Mouse (Mus musculus): Measurements from ENCODE around the gene Ndc1. TPM values are rescaled to one million over a fixed set of nuclear protein-coding genes. Genes with fewer than 3 reads are reported as not detected.

Ndc1 gene
- polyA plus RNA-seq, 1 experiment from 2014 or later = 26.2 TPM

GRCm38 (mm10) chr4:107372304-107372703 lies 4.7 kb downstream of the Ndc1 start:
- Histone ChIP-seq H3K4me2 (no peak overlapping the region), H3K4me1 (peaks cover 6% of the 10 kb centered on the region; the same call in 1 of the 2 replicates), H3K36me3 (peaks cover 28% of the 10 kb centered on the region), H3K27ac (no peak overlapping the region), H3K9ac (no peak overlapping the region), H3K4me3 (replicated peaks) (no peak overlapping the region), H3K9me3 (no peaks in the 10 kb centered on the region), H3K27me3 (replicated peaks) (no peaks in the 10 kb centered on the region)
- WGBS = 71% methylated on average over 2 of the region's 2 CpGs
- ATAC-seq (ENCODE audit: insufficient read depth, low FRiP score, low read depth) = no peak

- no peaks in the 10 kb centered on the region for H3K4me1 ChIP-seq
- no peak overlapping the region for H3K4me2 ChIP-seq
Observed at GRCm38 (mm10) chr4:107374677-107375076, 7.1 kb downstream of the Ndc1 start.

DNA sequence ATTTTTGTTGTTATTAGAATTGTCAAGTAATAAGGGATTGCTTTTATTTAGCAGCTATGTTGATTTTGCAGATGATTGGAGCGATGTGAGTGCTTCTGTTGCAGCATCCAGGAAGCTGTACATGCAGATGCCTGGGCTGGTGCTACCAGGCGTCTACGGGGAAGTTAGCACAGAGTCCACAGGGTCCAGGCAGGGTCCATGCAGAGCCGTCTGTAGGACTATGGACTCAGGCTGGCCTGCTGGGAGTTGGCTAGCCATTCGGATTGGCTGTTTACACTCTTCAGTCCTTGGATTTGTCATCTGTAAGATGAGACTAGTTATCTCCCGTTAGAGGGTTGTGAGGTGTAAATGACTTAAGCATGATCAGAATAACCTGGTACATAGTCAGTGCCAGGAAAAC lies 11.4 kb downstream of the Ndc1 start:
- Histone ChIP-seq H3K27ac (no peak overlapping the region), H3K4me2 (no peak overlapping the region), H3K4me1 (no peaks in the 10 kb centered on the region), H3K4me3 (replicated peaks) (no peak overlapping the region), H3K9me3 (no peaks in the 10 kb centered on the region), H3K27me3 (replicated peaks) (no peaks in the 10 kb centered on the region), H3K9ac (no peak overlapping the region), H3K36me3 (peaks cover 33% of the 10 kb centered on the region)
- ATAC-seq (ENCODE audit: insufficient read depth, low FRiP score, low read depth) = no peak
- 86% methylated on average over 6 of the region's 6 CpGs for WGBS

More at GRCm38 (mm10) chr4:107374677-107375076, 7.1 kb downstream of the Ndc1 start:
- Histone ChIP-seq H3K9ac (no peak overlapping the region), H3K36me3 (peaks cover 37% of the 10 kb centered on the region), H3K9me3 (no peaks in the 10 kb centered on the region), H3K27ac (no peak overlapping the region), H3K27me3 (replicated peaks) (no peaks in the 10 kb centered on the region), H3K4me3 (replicated peaks) (no peak overlapping the region)
- 78% methylated on average over 4 of the region's 4 CpGs for WGBS
- ATAC-seq (ENCODE audit: insufficient read depth, low FRiP score, low read depth) = no peak

- H3K4me1 ChIP-seq = no peaks in the 10 kb centered on the region
- H3K4me2 ChIP-seq = no peak overlapping the region
- H3K4me3 ChIP-seq (replicated peaks) = no peak overlapping the region
- no peak overlapping the region for H3K27ac ChIP-seq
- WGBS = 74% methylated on average over 7 of the region's 7 CpGs
- H3K9ac ChIP-seq = no peak overlapping the region
- peaks cover 36% of the 10 kb centered on the region for H3K36me3 ChIP-seq
- ATAC-seq (ENCODE audit: insufficient read depth, low FRiP score, low read depth) = no peak
- H3K27me3 ChIP-seq (replicated peaks) = no peaks in the 10 kb centered on the region
- no peaks in the 10 kb centered on the region for H3K9me3 ChIP-seq
Observed at GRCm38 (mm10) chr4:107380871-107381270, 13.3 kb downstream of the Ndc1 start.

GRCm38 (mm10) chr4:107387038-107387437 lies 19.5 kb downstream of the Ndc1 start:
- Histone ChIP-seq H3K27me3 (replicated peaks) (no peaks in the 10 kb centered on the region), H3K4me1 (no peaks in the 10 kb centered on the region), H3K4me2 (no peak overlapping the region), H3K9me3 (no peaks in the 10 kb centered on the region), H3K36me3 (peaks cover 41% of the 10 kb centered on the region), H3K4me3 (replicated peaks) (no peak overlapping the region), H3K9ac (no peak overlapping the region), H3K27ac (no peak overlapping the region)
- WGBS = 94% methylated on average over 4 of the region's 4 CpGs
- no peak for ATAC-seq (ENCODE audit: insufficient read depth, low FRiP score, low read depth)

DNA sequence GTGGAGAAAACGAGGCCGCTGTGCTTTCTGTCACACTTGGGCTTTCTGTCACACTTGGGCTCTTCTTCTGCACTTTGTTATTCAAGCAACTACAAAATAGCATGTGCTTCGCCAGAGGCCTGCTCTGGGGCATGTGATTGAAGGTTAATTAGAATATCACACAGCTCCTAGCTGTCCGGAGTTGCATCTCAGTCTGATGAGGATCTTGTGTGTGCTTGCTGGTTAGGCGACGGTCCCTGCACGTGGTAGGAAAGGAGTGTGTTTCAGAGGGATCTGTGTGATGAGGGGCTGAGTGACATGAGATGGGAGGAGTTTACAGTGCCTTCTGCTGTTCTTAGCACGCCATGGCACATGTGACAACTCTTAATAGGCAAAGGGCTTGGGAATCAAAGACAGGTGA lies 19.9 kb downstream of the Ndc1 start:
- ATAC-seq (ENCODE audit: insufficient read depth, low FRiP score, low read depth) = no peak
- Histone ChIP-seq H3K27me3 (replicated peaks) (no peaks in the 10 kb centered on the region), H3K36me3 (peaks cover 44% of the 10 kb centered on the region), H3K4me1 (no peaks in the 10 kb centered on the region), H3K4me3 (replicated peaks) (no peak overlapping the region), H3K9ac (no peak overlapping the region), H3K9me3 (no peaks in the 10 kb centered on the region), H3K4me2 (no peak overlapping the region), H3K27ac (no peak overlapping the region)
- 93% methylated on average over 8 of the region's 8 CpGs for WGBS

GRCm38 (mm10) chr4:107388291-107388690 lies 20.7 kb downstream of the Ndc1 start:
- Histone ChIP-seq H3K9ac (no peak overlapping the region), H3K36me3 (peaks cover 43% of the 10 kb centered on the region), H3K4me1 (no peaks in the 10 kb centered on the region), H3K4me2 (no peak overlapping the region), H3K4me3 (replicated peaks) (no peak overlapping the region), H3K9me3 (no peaks in the 10 kb centered on the region), H3K27me3 (replicated peaks) (no peaks in the 10 kb centered on the region), H3K27ac (no peak overlapping the region)
- no peak for ATAC-seq (ENCODE audit: insufficient read depth, low FRiP score, low read depth)
- 84% methylated on average over 2 of the region's 2 CpGs for WGBS

DNA sequence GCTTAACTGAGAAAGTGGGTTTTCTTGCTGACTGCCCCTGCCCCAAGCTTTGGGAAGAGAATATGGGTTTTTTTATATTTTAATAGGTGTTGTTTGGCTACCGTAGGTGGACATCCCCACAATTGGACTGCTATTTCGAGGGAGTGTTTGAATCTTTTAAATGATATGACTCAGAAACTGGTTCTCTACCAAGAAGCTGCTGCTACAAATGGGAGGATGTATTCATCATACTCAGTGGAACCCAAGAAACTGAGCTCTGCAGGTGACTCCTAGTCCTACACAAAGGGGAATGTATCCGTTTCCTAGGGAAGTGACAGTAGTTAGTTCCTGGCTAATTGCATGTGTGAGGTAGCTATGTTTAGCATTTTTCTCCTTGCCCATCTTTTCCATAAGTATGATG lies 21.8 kb downstream of the Ndc1 start:
- H3K4me3 ChIP-seq (replicated peaks) = no peak overlapping the region
- H3K27ac ChIP-seq = no peak overlapping the region
- no peaks in the 10 kb centered on the region for H3K27me3 ChIP-seq (replicated peaks)
- H3K9me3 ChIP-seq = no peaks in the 10 kb centered on the region
- H3K4me2 ChIP-seq = no peak overlapping the region
- H3K36me3 ChIP-seq = peaks cover 43% of the 10 kb centered on the region
- H3K9ac ChIP-seq = no peak overlapping the region
- WGBS = 96% methylated on average over 3 of the region's 3 CpGs
- ATAC-seq (ENCODE audit: insufficient read depth, low FRiP score, low read depth) = no peak
- H3K4me1 ChIP-seq = no peaks in the 10 kb centered on the region

- no peaks in the 10 kb centered on the region for H3K27me3 ChIP-seq (replicated peaks)
- no peak overlapping the region for H3K9ac ChIP-seq
- no peaks in the 10 kb centered on the region for H3K4me1 ChIP-seq
- no peak for ATAC-seq (ENCODE audit: insufficient read depth, low FRiP score, low read depth)
- H3K4me3 ChIP-seq (replicated peaks) = no peak overlapping the region
- no peaks in the 10 kb centered on the region for H3K9me3 ChIP-seq
- H3K4me2 ChIP-seq = no peak overlapping the region
- peaks cover 32% of the 10 kb centered on the region for H3K36me3 ChIP-seq
- WGBS = 93% methylated on average over 2 of the region's 2 CpGs
- H3K27ac ChIP-seq = no peak overlapping the region
Observed at GRCm38 (mm10) chr4:107393771-107394170, 26.2 kb downstream of the Ndc1 start.

- Histone ChIP-seq H3K27me3 (replicated peaks) (no peaks in the 10 kb centered on the region; the same call in 1 of the 2 replicates), H3K4me3 (replicated peaks) (no peak overlapping the region), H3K4me2 (no peak overlapping the region), H3K27ac (no peak overlapping the region), H3K9ac (no peak overlapping the region), H3K4me1 (no peaks in the 10 kb centered on the region; the same call in 1 of the 2 replicates), H3K9me3 (no peaks in the 10 kb centered on the region), H3K36me3 (no peaks in the 10 kb centered on the region)
- 74% methylated on average over 4 of the region's 4 CpGs for WGBS
- ATAC-seq (ENCODE audit: insufficient read depth, low FRiP score, low read depth) = no peak
Observed at GRCm38 (mm10) chr4:107420202-107420601, 52.6 kb downstream of the Ndc1 start.

DNA sequence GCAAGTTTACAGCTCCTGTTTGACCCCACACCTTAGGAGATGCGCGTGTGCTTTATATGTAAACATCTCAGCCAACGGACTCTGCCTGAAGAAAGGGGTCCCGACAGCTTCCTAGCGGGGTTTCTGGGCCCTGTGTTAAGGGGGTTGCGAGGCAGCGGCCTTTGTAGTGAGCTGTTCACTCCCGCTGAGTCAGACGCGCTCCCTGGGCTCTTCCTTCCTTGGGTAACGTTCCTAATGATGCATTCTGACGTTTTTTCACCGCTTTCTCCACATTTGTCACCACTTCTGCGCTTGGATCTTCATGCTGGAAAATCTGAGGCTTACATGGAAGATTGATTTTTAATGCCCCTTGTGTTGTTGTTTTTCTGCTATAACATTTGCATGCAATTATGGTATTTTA lies 54.1 kb downstream of the Ndc1 start:
- Histone ChIP-seq H3K9ac (no peak overlapping the region), H3K27me3 (replicated peaks) (no peaks in the 10 kb centered on the region; the same call in 1 of the 2 replicates), H3K4me1 (no peaks in the 10 kb centered on the region; the same call in 1 of the 2 replicates), H3K36me3 (no peaks in the 10 kb centered on the region), H3K27ac (no peak overlapping the region), H3K4me2 (peak overlapping the region; percentile 28), H3K4me3 (replicated peaks) (no peak overlapping the region), H3K9me3 (no peaks in the 10 kb centered on the region)
- ATAC-seq (ENCODE audit: insufficient read depth, low FRiP score, low read depth) = no peak
- 8% methylated on average over 14 of the region's 14 CpGs for WGBS

DNA sequence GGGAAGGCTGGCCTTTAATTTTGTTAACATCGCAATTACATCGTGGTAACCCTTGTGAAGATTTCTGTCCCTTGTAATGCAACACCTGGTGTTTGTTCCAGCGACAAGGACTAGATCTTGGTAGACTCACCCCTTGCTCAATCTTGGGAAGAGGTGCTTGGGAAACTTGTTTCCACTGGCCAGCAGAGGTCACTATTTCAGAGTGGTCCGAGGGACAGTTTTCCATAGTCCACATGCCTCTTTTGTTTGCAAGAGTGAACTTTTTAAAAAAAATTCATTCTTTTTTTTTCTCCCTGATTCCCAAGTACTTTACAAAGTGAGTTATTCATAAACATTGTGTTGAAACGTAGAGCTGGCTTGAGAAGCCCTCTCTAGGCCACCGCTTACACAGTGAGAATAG lies 54.6 kb downstream of the Ndc1 start:
- Histone ChIP-seq H3K9me3 (no peaks in the 10 kb centered on the region), H3K36me3 (no peaks in the 10 kb centered on the region), H3K4me2 (no peak overlapping the region), H3K27ac (no peak overlapping the region), H3K27me3 (replicated peaks) (no peaks in the 10 kb centered on the region; the same call in 1 of the 2 replicates), H3K4me3 (replicated peaks) (no peak overlapping the region), H3K4me1 (no peaks in the 10 kb centered on the region; the same call in 1 of the 2 replicates), H3K9ac (no peak overlapping the region)
- WGBS = 19% methylated on average over 6 of the region's 6 CpGs
- no peak for ATAC-seq (ENCODE audit: insufficient read depth, low FRiP score, low read depth)

DNA sequence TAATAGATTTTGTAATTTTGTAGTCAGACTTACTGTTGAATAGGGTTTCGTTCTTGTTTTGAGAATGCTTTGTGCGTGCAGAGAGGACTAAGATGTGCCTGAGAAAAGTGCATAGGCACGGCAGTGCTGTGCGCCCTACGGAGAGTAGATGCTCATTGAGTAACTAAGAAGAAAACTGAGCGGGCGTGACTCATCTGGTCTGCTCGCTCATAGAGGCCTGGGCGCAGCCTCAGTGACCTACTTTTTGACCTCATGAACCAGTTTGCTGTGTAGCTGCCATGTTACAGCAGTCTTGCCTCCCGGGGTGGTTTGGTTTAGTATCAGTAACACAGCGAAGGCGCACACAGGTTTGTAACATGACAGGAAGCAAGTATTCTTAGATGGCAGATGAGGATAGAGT lies 58.0 kb downstream of the Ndc1 start:
- WGBS = 90% methylated on average over 12 of the region's 12 CpGs
- Histone ChIP-seq H3K4me2 (no peak overlapping the region), H3K27me3 (replicated peaks) (no peaks in the 10 kb centered on the region; the same call in 1 of the 2 replicates)

More for the DNA sequence above, 58.0 kb downstream of the Ndc1 start:
- Histone ChIP-seq H3K9me3 (no peaks in the 10 kb centered on the region), H3K4me3 (replicated peaks) (no peak overlapping the region), H3K36me3 (no peaks in the 10 kb centered on the region), H3K9ac (no peak overlapping the region), H3K27ac (no peak overlapping the region), H3K4me1 (no peaks in the 10 kb centered on the region; the same call in 1 of the 2 replicates)
- no peak for ATAC-seq (ENCODE audit: insufficient read depth, low FRiP score, low read depth)

Measured in stomach, embryonic 15.5 days (tissue).